In genomic region chr3:96905592-96905991, GRCm38 (mm10) we compare ENCODE assay signal across 9 mouse cellular contexts. TPM values are rescaled to one million over a fixed set of nuclear protein-coding genes. Genes with fewer than 3 reads are reported as not detected.
DNase-seq lines count a peak whose midpoint lies in the region; ATAC-seq and TF ChIP-seq lines count a peak whose summit lies in the region.
"Had no signal": no experiment of that assay in that cellular context is flagged by ENCODE, and none has a peak within 500 bp of the region (broad histone marks: within the 10 kb centered on the region; RNA-seq: fewer than 3 reads in every experiment).

No protein-coding gene starts in this region.

- no peaks in the 10 kb centered on the region for H3K36me3 ChIP-seq in embryonic facial prominence, embryonic 13.5 days
- no peaks in the 10 kb centered on the region for H3K36me3 ChIP-seq in intestine, embryonic 14.5 days (ENCODE audit: control insufficient read depth, insufficient read depth, low read length)
- no peaks in the 10 kb centered on the region for H3K36me3 ChIP-seq in midbrain, embryonic 15.5 days (replicated peaks)

- H3K4me2 ChIP-seq in embryonic facial prominence, embryonic 13.5 days, result peak overlapping the region; percentile 86
- H3K4me2 ChIP-seq in intestine, embryonic 14.5 days (ENCODE audit: low read length), result peak overlapping the region; percentile 70
- H3K4me2 ChIP-seq in midbrain, embryonic 15.5 days, result peak overlapping the region; percentile 68

- H3K4me1 ChIP-seq in embryonic facial prominence, embryonic 13.5 days, result peaks cover 7% of the 10 kb centered on the region
- H3K4me1 ChIP-seq in intestine, embryonic 14.5 days (replicated peaks; ENCODE audit: control insufficient read depth, insufficient read depth, low read length), result 0 out of 2 replicates have a peak, but pooled peaks cover 4% of the 10 kb centered on the region
- peaks cover 11% of the 10 kb centered on the region for H3K4me1 ChIP-seq in midbrain, embryonic 15.5 days

- peak overlapping the region; percentile 90 for H3K27ac ChIP-seq in layer of hippocampus, adult 2 months
- no peak overlapping the region for H3K27ac ChIP-seq in embryonic facial prominence, embryonic 13.5 days
- no peak overlapping the region for H3K27ac ChIP-seq in intestine, embryonic 14.5 days (ENCODE audit: low read depth)
- H3K27ac ChIP-seq in midbrain, embryonic 15.5 days, result peak overlapping the region; percentile 76

- 42% methylated on average over 9 of the region's 9 CpGs for WGBS in embryonic facial prominence, embryonic 13.5 days
- 43% methylated on average over 9 of the region's 9 CpGs for WGBS in intestine, embryonic 14.5 days
- WGBS in midbrain, embryonic 15.5 days, result 42% methylated on average over 9 of the region's 9 CpGs

- peaks cover 8% of the 10 kb centered on the region for H3K27me3 ChIP-seq in embryonic facial prominence, embryonic 13.5 days
- no peaks in the 10 kb centered on the region for H3K27me3 ChIP-seq in intestine, embryonic 14.5 days (replicated peaks; ENCODE audit: control insufficient read depth, insufficient read depth, low read length)
- H3K27me3 ChIP-seq in midbrain, embryonic 15.5 days (replicated peaks), result peaks cover 11% of the 10 kb centered on the region; the same call in 1 of the 2 replicates

- DNase-seq in layer of hippocampus, adult 2 months (ENCODE audit: low spot score in 2 of 2), result no peak
- DNase-seq in layer of hippocampus, postnatal 36 days, result no peak
- no peak for DNase-seq in intestine, embryonic 14.5 days (ENCODE audit: low spot score)
- DNase-seq in urinary bladder, postnatal 10 days (ENCODE audit: low spot score), result no peak
- DNase-seq in adrenal gland, postnatal 10 days, result no peak

- TF ChIP-seq CTCF in layer of hippocampus, adult 2 months (conservative IDR thresholded peaks at IDR 0.05), result no peak

- no peaks in the 10 kb centered on the region for H3K9me3 ChIP-seq in embryonic facial prominence, embryonic 13.5 days
- no peaks in the 10 kb centered on the region for H3K9me3 ChIP-seq in intestine, embryonic 14.5 days (ENCODE audit: control insufficient read depth, low read length)
- no peaks in the 10 kb centered on the region for H3K9me3 ChIP-seq in midbrain, embryonic 15.5 days

- ATAC-seq in embryonic facial prominence, embryonic 13.5 days (ENCODE audit: insufficient number of reproducible peaks, insufficient read depth, low FRiP score, low TSS enrichment, low read depth), result no peak
- no peak for ATAC-seq in intestine, embryonic 14.5 days (replicated peaks; ENCODE audit: low FRiP score, low TSS enrichment, low read depth)
- ATAC-seq in midbrain, embryonic 15.5 days (replicated peaks), result peak; percentile 72
- no peak for ATAC-seq in megakaryocyte progenitor cell, adult 5-6 weeks (replicated peaks; ENCODE audit: poor library complexity)

- H3K4me3 ChIP-seq in layer of hippocampus, adult 2 months, result peak overlapping the region; percentile 90
- H3K4me3 ChIP-seq in embryonic facial prominence, embryonic 13.5 days, result peak overlapping the region; percentile 99
- H3K4me3 ChIP-seq in intestine, embryonic 14.5 days (ENCODE audit: low read depth, low read length), result peak overlapping the region; percentile 99
- H3K4me3 ChIP-seq in midbrain, embryonic 15.5 days, result peak overlapping the region; percentile 99

- peak overlapping the region; percentile 96 for H3K9ac ChIP-seq in embryonic facial prominence, embryonic 13.5 days
- peak overlapping the region; percentile 81 for H3K9ac ChIP-seq in intestine, embryonic 14.5 days (ENCODE audit: low read length)
- H3K9ac ChIP-seq in midbrain, embryonic 15.5 days, result peak overlapping the region; percentile 98

RNA-seq across cellular contexts. Expression of gene Gpr89, which starts 0.4 kb away (rescaled TPM):
- total RNA-seq in layer of hippocampus, adult 2 months (2021), result 10 to 100 TPM; 40.1 to 46.1 TPM
- 10 to 100 TPM; 41.5 to 42.6 TPM for total RNA-seq in layer of hippocampus, postnatal 36 days (2021)
- 39.5 and 47.9 TPM in 2 replicates for polyA plus RNA-seq in embryonic facial prominence, embryonic 13.5 days (2015; fragmentation: Nextera tagmentation; extraction: Ambion mirVana)
- 51.1 and 52.0 TPM in 2 replicates for polyA plus RNA-seq in intestine, embryonic 14.5 days (2014; fragmentation: Nextera tagmentation; extraction: Ambion mirVana)
- polyA plus RNA-seq in midbrain, embryonic 15.5 days (2015; fragmentation: Nextera tagmentation; extraction: Ambion mirVana), result 37.6 and 40.5 TPM in 2 replicates
- total RNA-seq in megakaryocyte progenitor cell, adult 5-6 weeks (2015), result 17.4 and 29.7 TPM in 2 replicates
- total RNA-seq in megakaryocyte progenitor cell, adult 5-6 weeks (2017), result 20.0 and 32.5 TPM in 2 replicates
- total RNA-seq in adrenal gland, postnatal 10 days (2021), result 10 to 100 TPM; 27.7 to 31.2 TPM

RNA-seq across cellular contexts. Expression of gene Gja5, which starts 1.1 kb away (rescaled TPM):
- 1 to 10 TPM in 1 of 2 experiments, under 1 TPM in 1; 0.84 to 1.4 TPM for total RNA-seq in layer of hippocampus, adult 2 months (2021)
- under 1 TPM; 0.71 to 0.75 TPM for total RNA-seq in layer of hippocampus, postnatal 36 days (2021)
- polyA plus RNA-seq in embryonic facial prominence, embryonic 13.5 days (2015; fragmentation: Nextera tagmentation; extraction: Ambion mirVana), result 9.7 and 10.6 TPM in 2 replicates
- 5.2 and 5.4 TPM in 2 replicates for polyA plus RNA-seq in intestine, embryonic 14.5 days (2014; fragmentation: Nextera tagmentation; extraction: Ambion mirVana)
- 3.1 and 4.7 TPM in 2 replicates for polyA plus RNA-seq in midbrain, embryonic 15.5 days (2015; fragmentation: Nextera tagmentation; extraction: Ambion mirVana)
- total RNA-seq in megakaryocyte progenitor cell, adult 5-6 weeks (2015), result 0.17 TPM in 1 of 2 replicates, not detected in the other
- total RNA-seq in megakaryocyte progenitor cell, adult 5-6 weeks (2017), result not detected in 2 replicates
- total RNA-seq in adrenal gland, postnatal 10 days (2021), result 1 to 10 TPM; 3.9 to 4.4 TPM

RNA-seq across cellular contexts. Expression of gene Gja8, which starts 20.2 kb away (rescaled TPM):
- not detected for total RNA-seq in layer of hippocampus, adult 2 months (2021)
- total RNA-seq in layer of hippocampus, postnatal 36 days (2021), result not detected
- not detected in 2 replicates for polyA plus RNA-seq in embryonic facial prominence, embryonic 13.5 days (2015; fragmentation: Nextera tagmentation; extraction: Ambion mirVana)
- not detected in 2 replicates for polyA plus RNA-seq in intestine, embryonic 14.5 days (2014; fragmentation: Nextera tagmentation; extraction: Ambion mirVana)
- 0.04 and 0.05 TPM in 2 replicates for polyA plus RNA-seq in midbrain, embryonic 15.5 days (2015; fragmentation: Nextera tagmentation; extraction: Ambion mirVana)
- not detected in 2 replicates for total RNA-seq in megakaryocyte progenitor cell, adult 5-6 weeks (2015)
- not detected in 2 replicates for total RNA-seq in megakaryocyte progenitor cell, adult 5-6 weeks (2017)
- total RNA-seq in adrenal gland, postnatal 10 days (2021), result not detected
- total RNA-seq: gastrocnemius, postnatal 10 days had no signal

Comparison
In these comparisons a context has a peak if more than half of its experiments do, and no peak if none do; other contexts are left out.
1. H3K27ac ChIP-seq: peak in layer of hippocampus, adult 2 months (single experiment) and midbrain, embryonic 15.5 days (single experiment); none in embryonic facial prominence, embryonic 13.5 days (single experiment) and intestine, embryonic 14.5 days (single experiment).
2. Peak in every context shown above with its lines, with median percentiles within 50 percentile points of each other: H3K4me3 ChIP-seq, H3K4me2 ChIP-seq and H3K9ac ChIP-seq.